Mouse (Mus musculus) embryo, embryonic 9.5 days (tissue): ENCODE measurements around the gene Isg20l2.
A peak's percentile ranks its signal among the peaks of the same experiment; 100 is the strongest.

ENCODE experiments used
- DNase-seq: peaks from one replicate; pipeline ENCODE4 v3.0.0-alpha.2; 2017; ENCODE audit errors: extremely low spot score

Isg20l2 gene

DNA sequence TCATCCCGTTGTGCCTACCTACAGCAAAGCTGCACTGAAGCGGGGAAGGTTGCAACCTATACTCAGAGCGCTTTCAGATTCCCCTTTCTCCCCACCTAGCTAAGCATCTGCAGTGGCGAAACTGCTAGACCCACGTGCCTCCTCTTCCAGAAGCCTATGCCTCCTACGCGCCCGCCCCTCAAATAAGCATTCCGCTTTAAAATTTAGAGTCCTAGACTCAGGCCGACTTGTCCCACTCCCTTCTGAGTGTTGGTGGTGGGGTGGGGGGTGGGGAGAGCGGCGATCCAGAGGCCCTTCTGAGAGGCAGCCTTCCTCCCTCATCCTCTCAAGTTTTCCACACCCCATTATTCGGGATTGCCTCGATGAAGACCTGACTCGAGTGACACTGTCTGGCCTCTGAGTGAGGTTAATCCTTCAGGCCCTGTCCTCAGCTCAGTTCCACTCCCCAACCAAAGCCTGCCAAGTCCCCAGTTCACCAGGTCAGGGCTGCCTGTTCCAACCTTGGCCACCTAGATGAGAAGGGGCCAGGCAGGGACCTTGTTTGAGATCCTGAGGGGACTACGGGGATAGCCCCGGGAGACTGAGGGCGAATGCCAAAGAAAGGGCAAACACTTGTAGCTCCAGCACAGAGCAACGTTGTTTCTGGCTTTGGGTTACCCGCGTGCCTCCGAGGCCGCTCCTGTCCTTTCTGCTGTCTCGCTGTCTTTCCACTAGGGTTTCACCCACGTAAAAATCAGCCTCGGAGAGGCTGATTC is 17.1 kb downstream of the Isg20l2 start:
- peak; percentile 81 for DNase-seq

DNA sequence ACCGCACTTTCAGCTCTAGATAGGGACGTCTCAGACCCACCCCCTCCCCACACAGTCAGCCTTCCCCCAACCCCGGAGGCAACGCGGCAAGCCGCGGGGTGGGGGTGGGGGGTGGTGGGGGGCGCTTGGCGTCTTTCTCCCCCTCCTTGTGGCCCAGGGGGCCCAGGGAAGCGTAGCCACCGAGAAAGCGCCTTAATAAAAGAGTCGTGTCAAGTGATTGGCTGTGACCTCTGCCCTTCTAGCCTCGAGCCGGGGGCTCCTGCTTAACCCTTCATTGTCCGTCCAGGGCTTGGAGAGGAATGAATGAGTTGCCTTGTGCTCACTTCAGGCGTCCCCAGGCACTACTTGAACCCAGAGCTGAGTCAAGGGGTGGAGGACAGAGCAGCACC is 17.7 kb downstream of the Isg20l2 start:
- DNase-seq: peak; percentile 94

DNA sequence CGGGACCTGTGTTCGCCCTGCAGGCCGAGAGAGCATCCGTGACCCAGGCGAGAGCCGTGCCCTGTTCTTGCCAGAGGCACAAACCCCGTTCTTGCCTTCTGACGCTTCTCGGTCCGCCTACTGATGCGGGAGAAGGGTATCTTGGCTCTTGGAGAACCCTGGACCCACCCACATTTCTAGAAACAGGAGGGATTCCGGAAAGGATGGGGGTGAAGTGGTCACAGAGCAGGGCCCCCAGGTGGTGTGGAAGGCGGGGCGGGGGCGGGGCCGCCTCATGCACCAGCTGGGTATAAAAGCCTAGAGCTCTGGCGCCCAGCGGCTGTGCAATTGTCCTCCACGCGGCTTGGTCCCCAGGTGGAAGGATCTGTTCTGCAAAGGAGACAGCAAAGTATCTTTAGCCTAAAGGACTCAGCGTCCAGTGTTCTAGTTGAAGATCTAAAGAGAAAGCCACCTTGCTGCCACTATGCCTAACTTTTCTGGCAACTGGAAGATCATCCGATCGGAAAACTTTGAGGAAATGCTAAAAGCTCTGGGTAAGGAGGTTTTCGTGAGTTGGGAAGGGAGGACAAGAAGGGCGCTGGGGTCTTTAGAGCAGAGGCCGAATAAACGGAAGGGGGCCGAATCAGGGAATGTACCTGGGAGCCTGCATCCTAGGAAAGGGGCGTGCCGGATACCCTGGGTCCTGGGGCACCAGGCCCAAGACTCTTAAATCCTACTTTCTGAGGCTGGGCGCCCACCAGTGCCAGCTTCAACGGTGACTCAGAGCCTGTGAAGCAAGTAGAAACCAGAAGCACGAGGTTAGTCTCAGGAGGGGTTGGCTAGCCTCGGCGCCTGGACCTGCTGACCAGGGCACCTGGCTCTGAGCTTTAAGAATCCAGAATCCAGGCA is 18.5 kb downstream of the Isg20l2 start, which contains the start of gene Crabp2:
Gene Crabp2, plus strand, starts transcription at position 289 of the 888 bp plus-strand sequence.
- peak; percentile 87 for DNase-seq

DNA sequence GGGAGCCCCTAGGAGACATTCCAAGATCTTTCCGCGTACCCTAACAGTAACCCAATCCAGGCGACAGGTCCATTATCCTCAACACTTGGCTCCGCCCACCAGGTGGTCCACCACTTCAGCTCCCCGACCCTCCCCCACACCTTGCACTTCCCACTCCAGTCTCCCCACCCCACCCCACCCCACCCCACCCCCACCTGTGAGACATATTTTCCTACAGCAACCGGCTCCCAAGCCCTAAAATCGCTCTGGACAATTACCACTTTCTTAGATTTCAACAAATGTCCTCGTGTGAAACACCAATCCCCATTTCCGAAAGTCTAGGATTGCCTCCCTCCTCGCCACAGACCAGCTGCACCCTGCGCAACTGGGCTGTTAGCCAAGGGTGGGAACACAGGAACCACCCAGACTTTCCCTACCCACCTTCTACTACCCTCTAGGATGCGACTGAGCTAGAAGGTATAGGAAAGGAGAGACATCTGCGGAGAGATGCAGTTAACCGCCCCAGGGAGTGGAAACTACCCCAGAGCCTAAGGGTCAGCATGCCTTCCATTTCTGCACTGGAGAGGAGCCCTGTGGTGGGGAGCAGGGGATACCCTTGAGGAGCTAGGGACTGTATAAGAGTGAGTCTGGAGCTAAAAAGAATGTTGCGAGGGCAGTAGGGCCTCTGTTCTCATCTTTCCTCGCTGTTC is 19.3 kb downstream of the Isg20l2 start:
- peak; percentile 45 for DNase-seq

DNA sequence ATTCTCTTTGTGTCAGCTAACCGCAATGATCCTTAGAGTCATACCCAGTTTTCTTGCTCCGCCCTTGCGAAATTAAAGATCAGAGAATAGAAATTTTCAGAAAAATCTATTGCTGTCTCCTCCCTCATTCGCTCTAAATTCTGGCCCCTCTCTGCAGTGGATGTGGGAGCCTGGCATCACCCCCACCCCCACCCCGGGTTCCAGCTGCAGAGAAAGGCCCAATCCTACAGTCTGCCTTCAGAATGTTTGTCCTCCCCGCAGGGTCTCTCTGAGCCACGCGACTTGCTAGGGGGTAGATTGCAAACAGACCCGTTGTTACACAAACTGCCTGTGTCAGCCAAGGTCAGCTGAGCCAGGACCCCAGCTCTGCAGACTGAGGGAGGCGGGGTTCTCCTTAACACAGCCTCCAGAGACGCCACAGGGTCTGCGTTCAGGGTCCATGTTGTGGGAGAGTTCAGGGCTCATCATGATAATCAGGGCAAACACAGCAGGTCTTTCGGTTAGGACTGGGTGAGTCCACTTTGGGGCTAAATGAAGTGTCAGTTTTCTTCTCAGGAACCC is 19.9 kb downstream of the Isg20l2 start:
- peak; percentile 65 for DNase-seq

DNA sequence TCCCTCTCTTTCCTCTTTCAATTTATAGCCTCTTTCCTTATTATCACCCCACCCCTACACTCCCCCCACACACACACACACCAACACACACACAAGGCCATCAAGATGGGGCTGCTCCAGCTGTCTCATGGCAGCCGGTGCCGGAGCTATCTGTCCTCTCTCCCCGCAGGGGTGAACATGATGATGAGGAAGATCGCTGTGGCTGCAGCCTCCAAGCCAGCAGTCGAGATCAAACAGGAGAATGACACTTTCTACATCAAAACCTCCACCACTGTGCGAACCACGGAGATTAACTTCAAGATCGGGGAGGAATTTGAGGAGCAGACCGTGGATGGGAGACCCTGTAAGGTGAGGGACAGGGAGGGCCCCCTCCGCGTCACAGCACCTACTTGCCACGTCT is 21.8 kb downstream of the Isg20l2 start:
- no peak for DNase-seq

DNA sequence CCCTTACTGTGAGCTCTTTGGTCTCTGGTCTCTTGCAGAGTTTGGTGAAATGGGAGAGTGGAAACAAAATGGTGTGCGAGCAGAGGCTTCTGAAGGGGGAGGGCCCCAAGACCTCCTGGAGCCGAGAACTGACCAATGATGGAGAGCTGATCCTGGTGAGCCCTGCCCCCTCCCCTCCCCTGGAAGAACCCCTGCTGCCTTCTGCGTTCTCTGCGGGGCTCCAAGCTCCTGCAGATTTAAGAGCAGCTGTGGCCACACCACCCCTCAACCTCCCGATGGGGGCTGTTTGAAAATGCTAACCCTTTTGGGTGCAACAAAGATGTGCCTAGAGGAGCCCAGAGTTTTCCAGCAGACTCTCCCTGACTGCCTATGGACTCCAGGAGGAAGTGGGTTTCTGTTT is 22.3 kb downstream of the Isg20l2 start:
- DNase-seq: peak; percentile 59

DNA sequence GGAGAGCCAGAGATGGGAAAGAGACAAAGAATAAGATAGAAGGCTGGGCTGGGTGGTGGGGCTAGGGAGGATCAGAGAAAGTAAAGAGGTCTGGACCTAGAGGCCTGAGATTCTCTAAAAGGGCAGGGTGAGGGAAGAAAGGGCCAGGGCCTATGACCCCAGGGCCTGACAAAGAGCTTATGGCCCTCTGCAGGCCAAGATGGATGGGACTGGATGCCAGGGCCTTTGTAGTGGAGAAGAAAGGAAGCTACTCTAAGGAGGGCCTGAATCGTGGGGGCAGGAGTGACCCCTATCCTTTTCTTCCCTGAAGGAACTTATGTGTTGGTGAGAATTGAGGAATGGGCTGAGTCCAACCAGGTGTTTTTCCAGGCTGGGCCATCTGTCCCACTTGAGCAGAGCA is 27.9 kb downstream of the Isg20l2 start:
- DNase-seq: peak; percentile 76

DNA sequence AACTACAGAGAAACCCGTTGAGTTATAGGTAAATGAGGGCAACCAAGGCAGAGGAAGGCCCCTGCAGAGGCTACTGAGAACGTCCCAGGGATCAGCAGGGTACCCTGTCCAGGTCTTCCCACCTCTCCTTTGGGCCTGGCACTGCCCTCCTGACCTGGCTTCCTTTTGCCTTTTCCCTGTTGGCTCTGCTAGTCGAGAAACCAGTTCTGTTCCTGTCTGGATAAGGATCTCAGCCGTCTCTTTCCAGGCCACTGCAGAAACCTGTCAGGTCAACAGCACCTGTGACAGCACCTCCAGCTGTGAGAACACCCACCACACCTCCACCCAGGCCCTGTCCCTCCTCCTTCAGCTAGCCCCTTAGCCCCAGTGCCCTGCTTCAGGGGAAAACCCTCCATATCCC is 28.4 kb downstream of the Isg20l2 start:
- peak; percentile 38 for DNase-seq

DNA sequence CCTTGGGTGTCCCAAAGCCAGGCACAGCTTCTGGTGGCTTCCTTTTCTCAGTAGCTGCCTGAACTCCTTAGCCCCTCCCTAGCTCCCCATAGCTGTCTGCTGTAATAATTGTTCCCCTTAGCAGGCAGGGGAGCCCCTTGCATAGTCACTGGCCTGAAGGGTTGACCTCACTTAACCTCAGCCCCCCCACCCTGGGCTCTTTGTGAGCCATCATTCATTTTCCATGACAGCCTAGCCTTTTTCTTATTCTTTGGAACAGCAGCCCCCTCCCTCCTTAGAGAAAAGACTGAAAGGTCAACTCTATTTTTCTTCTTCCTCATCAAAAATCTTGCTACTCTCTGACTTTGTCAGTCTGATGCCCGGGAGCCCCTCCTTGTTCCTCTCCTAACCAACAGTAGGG is 28.9 kb downstream of the Isg20l2 start:
- DNase-seq: peak; percentile 67

DNA sequence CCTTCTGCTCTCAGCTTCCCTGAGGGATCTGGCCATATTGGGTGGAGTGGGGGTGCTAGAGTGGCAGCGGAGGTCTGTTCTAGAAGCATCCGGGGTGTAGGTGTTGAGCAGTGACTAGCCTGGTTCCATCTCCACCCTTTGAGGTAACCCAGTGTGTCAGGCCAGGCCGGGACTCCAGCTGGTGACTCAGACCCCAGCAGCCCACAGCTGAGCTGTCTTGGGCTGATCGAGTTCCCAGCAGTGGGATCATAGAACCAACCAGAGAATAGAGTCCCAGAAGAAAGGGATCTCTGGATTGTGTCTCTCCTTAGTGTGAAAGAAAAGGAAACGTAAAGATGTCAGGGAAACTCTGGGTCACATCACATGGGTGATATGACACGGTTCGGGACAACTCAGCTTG is 29.3 kb downstream of the Isg20l2 start:
- no peak for DNase-seq

DNA sequence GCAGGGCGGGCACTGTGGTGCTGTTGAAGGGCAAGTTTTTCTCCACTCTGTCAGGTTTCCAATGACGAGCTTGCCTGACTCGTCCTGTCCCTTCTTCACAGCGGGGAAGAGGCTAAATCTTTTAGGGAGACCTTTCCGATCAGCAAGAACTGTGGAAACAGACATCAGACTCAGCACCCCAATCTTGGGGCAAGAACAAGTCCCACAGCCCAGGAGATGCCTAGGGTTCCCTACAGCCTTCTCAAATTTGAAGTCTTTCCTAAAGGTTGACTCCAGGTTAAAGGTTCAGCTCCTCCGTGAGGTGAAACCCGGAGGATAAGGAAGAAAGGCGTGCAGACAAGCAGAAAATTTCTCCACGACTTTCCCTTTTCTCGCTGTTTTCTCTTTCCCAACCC is 30.1 kb downstream of the Isg20l2 start:
- DNase-seq: no peak

DNA sequence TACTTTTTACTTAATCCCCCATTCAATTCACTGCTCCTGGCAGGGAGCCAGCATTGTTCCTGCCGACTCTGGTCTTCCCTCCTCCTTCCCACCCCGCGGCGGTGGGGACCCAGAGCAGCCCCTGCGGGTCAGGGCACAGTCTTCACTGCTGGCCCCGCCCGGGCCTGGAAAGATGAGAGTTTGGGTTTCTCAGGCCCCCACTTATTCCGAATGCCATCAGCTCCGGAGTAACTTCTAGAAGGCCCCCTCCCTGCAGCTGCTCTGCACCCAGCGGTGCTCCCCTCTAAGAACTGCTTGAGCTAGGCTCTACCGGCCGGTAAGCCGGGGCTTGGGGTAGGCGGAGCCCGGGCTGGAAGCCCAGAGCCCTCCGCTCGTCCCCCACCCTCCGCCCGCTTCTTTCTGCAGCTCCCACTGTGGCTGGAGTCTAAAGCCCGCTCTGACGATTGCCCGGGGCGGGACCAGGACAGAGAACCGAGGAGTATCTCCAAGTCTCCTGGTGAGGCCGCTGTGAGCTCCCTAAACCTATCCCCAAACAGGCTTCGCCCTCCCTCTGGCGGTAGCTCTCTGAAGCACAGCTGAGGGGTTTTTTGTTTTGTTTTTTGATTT is 30.6 kb downstream of the Isg20l2 start:
- peak; percentile 95 for DNase-seq

DNA sequence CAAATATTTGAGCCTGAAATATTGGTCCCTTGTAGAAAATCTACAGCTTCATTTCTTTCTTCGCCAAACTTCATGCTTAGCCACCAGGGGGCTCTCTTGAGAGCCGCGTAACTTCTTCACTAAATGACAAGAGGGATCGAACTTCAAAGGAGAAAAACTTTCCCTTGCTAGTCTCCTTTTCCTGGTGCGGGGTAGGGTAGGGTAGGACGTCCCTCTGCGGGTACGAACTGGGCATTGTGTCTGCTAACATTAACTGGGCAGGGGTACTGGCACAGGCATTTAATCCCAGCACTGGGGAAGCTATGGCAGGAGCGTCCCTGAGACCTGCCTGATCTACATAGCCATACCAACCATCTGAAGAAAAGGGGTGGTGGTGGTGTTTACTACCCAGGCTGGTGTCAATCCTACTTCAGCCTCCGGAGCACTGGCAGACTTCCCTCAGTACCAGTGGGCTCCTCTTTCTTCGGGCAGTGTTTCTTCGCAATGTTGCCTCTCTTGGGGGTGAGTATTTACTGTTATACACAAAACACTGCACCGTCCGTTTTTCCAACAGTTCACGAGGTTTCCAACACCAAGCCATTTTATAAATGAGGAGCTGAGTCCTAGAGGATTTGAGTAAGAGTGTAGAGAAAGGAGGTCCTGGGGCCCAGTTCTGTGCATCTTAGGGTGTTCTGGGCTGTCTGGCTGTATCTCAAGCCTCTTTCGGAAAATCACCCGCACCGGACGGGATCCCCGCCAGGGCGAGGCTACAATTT is 40.2 kb downstream of the Isg20l2 start:
- DNase-seq: peak; percentile 81

DNA sequence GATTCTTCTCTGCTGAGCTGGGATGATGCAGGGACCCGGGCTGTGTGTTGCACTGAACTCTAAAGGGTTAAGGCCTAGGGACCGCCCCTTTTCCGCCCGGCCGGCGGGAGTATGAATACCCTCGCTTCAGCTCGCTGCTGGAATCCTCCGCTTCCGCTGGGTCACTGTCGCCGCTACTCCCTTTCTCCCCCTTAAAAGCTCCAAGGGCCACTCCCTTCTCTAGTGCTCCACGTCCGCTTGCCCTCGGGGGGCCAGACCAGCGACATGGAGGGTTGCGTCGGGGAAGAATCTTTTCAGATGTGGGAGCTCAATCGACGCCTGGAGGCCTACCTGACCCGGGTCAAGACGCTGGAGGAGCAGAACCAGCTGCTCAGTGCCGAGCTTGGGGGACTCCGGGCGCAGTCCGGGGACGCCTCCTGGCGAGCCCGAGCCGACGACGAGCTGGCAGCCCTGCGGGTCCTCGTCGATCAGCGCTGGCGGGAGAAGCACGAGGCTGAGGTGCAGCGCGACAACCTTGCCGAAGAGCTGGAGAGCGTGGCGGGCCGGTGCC is 40.9 kb downstream of the Isg20l2 start, which contains the start of gene Nes:
Gene Nes, plus strand, starts transcription at position 140 of the 550 bp plus-strand sequence.
- DNase-seq: peak; percentile 91

DNA sequence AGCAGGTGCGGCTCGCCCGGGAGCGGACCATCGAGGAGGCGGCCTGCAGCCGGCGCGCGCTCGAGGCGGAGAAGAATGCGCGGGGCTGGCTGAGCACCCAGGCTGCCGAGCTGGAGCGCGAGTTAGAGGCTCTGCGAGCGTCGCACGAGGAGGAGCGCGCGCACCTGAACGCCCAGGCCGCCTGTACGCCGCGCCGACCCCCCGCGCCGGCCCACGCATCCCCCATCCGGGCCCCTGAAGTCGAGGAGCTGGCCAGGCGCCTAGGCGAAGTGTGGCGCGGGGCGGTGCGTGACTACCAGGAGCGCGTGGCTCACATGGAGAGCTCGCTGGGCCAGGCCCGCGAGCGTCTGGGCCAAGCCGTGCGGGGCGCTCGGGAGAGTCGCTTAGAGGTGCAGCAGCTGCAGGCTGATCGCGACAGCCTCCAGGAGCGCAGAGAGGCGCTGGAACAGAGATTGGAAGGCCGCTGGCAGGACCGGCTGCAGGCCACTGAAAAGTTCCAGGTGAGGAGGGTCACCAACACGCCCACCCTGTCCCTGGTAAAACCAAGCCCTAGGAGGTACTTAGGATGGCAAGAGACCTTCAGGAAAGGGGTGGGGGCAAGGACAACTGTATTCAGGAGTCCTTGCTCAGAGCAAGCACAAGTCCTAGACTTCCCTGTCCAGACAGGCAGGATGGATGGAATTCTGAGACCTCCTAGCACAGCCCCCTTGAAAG is 41.5 kb downstream of the Isg20l2 start:
- DNase-seq: no peak

DNA sequence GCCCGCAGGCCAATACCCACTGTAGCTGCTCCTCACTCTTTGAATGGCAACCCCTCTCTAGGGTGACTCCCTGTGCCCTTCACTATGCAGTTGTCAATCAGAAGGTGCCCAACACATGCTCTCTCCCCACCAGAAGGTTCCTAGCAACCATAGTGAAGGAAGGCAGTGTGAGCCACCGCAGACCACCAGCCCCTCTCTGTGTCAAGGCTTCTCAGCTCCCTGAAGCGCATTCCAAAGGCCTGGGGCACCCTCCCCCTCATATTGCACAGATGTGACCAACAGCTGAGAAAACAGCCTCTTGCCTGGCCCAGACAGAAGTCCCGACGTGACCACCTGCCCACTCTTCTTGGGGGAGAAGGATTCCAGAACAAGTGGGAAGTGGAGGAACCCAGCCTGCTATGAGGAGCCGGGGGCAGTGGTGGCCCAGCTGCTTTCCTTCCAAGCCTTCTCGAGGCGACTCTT is 42.1 kb downstream of the Isg20l2 start:
- DNase-seq: peak; percentile 56

DNA sequence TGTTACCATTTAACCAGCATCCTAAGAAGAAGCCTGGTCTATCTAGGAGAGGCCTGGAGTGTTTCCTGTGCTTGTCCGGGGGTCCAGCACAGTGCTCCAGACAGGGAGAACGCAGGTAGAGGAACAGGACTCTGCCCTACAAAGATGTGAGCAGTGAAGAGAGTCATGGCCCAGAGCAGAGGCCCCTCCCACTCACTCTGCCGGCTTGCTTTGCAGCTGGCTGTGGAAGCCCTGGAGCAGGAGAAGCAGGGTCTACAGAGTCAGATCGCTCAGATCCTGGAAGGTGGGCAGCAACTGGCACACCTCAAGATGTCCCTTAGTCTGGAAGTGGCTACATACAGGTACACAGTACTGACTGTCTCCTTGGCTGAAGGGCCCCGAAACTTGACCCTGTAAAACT is 42.7 kb downstream of the Isg20l2 start:
- no peak for DNase-seq

DNA sequence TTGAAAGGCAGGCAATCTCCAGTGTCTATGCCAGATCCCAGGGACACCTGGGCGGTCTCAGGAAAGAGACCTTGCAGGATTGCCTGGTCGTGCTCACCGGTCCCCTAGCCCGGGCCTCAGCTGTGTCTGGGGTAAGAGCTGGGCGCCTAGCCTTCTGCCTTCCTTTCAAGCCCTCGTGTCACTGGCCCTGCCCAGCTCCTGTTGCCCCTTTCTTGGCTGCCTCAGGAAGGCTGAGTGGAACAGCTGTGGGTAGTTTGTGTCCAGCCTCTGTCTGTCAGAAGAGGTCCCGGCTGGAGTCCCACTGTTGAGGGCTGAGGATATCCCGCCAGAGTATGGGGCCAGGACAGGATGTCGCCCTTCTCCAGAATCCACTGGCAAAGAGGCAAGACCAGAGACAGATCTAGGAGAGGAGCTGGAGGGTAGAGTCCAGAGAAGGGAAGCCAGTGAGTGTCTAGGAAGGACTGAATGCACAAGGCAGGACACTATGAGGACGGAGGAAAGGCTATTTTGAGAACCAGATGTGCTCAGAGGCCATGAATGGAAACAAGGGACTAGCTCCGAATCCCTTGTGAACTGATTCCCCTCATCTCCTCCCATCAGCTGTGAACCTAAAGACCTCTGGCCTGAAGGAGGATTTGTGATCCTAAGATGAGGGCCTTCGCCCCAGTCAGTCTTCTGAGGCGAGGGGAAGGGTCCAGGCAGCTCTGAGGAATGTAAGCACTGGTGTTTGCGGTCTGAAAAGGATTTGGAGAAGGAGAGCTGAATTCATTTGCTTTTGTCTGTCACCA is 43.7 kb downstream of the Isg20l2 start:
- no peak for DNase-seq
